Mouse (Mus musculus): ENCODE measurements at regions not wholly inside any gene's neighbourhood (a gene's known extent, or its start where the extent isn't known, plus 50 kb on each side); places are given as distances from the start of the nearest gene placed in this dataset.
A peak's percentile ranks its signal among the peaks of the same experiment; 100 is the strongest.

- no peak for DNase-seq
These were observed 82.2 kb downstream of the Il20rb start for GRCm38 (mm10) chr9:100404426-100404825.

DNA sequence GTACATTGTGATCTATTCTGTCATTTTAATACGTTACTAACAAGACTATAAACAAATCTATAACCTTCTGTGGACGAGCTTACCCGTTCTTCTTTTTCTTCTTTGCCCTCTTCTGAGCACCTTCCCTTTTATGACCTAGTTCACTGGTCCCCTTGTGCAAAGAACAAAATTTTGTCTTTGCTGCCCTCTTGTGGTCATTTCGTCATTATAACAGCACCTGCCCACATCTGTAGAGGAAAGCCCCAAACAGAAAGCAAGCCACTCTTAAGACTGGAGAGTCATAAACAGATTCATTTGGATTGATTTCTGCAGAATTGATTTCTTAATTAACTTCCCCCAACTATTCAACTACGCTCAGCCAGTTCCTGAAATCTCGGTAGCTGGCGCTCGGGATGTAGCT is 86.2 kb downstream of the Il20rb start:
- DNase-seq: peak; percentile 11

DNA sequence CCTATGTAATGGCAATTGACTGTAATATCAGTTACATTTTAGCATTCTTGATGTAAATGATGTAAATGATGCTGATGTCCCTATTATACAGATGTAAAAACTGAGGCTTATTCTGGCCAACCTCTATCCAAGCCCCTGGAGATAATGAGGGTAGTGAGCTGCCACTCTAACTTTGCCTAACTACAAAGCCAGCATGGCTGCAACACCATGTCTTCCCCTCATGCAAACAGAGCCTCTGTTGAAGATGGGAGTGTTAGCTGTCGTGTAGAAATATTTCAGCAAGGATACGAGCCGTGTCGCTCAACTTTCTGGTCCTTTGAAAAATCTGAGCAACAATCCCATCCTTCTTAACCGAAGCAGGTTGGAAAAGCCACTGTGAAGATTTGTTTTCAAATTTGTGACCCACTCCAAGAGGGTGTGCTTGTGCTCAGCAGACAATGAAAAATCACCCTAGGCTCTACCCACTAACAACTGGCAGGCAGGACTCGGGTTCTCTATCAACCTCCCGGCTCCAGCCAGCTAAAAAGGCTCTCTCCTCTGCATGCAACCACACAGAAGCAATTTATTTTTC is 90.2 kb downstream of the Il20rb start:
- DNase-seq: no peak

DNA sequence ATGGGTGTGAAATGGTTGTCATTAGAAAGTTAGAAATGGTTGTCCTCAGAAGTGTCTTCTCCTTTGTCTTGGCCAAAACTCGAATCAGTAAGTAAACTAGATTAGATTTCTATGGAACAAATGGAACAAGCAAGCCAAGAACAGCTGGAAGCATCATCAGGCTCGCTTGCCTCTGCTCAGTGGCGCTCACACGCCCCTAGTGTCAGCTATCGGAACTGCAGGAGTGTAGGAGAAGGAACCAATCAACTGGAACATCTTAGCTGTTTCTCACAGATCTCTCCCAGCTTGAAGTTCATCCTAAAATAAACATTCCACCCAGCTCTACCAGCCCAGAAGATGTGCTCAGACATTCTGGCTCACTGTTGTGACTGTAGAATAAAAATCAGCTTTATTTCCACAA is 90.9 kb downstream of the Il20rb start:
- peak; percentile 86 for DNase-seq

- DNase-seq: no peak
These were observed 92.0 kb downstream of the Il20rb start for GRCm38 (mm10) chr9:100394632-100395031.

- DNase-seq: no peak
These were observed 92.4 kb downstream of the Il20rb start for GRCm38 (mm10) chr9:100394166-100394565.

DNA sequence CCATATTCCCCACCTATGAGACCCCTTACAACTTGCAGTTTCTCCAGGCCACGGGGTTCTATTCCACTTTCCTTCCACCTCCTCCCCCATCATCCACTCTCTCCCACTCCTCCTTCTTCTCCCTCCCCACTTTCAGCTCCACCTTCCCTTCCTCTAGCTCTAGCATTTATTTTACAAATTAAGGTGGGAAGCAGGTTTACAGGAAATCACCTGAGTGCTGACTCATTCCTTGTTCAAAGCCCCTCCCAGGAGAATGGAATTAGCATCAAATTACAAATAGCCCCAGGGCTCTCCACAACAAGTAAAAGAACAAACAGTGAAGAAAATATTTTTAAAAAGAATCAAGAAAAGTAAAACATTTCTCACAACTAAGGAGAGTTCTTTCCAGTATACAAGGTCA is 94.3 kb downstream of the Il20rb start:
- no peak for DNase-seq

DNA sequence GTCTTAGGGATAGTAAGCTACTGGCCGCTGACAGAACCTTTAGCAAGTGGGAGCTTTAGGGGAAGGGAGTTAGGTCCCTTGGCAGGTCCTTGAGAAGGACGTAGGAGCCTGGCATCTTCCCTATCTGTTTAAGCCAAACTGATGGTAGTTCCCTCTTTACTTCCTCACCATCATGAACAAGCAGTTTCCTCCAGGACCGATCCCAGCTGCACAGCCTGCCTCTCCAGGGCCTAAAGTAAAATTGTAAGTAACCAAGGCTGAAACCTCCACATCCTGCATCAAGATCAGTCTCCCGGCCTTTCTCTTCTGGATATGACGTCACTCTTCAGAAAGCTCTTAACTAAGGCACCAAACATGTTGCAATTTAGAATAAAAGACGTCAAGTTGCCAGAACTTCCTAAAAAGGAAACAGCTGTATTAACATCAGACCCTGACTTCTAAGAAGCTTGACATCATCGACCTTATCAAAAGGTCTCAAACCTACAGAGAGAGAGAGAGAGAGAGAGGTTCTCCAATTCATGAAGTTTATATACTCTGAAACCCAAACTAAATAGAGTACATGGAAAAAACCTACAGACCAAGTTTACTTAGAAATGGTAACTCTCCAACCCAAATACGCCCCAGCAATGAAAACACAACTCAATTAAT is 94.9 kb downstream of the Il20rb start:
- no peak for DNase-seq

GRCm38 (mm10) chr9:100388393-100388792 is 98.2 kb downstream of the Il20rb start:
- no peak for DNase-seq

GRCm38 (mm10) chr9:100387171-100387685 is 99.4 kb downstream of the Il20rb start:
- no peak for DNase-seq

GRCm38 (mm10) chr9:100382492-100382891 is 104.1 kb downstream of the Il20rb start:
- peak; percentile 66 for DNase-seq

DNA sequence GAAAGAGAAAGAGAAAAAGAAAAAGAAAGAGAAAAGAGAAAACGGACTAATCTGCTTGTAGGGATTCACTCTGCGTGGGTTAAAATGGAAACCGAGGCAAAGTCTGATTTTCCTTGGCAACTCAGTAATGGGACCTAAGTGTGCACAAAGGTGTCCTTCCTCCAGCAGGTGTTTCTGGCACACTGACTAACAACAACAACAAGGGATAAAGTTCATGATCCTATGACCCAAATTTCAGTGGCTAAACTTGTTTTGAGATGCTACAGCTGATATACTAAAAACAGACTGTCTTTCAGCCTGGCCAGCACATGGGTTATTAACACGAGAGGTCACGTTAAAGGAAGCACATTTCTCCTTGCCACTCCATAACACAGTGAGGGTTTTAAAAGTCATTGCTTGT is 116.7 kb downstream of the Il20rb start:
- DNase-seq: no peak

GRCm38 (mm10) chr9:100366816-100367215 is 119.8 kb downstream of the Il20rb start:
- DNase-seq: no peak

DNA sequence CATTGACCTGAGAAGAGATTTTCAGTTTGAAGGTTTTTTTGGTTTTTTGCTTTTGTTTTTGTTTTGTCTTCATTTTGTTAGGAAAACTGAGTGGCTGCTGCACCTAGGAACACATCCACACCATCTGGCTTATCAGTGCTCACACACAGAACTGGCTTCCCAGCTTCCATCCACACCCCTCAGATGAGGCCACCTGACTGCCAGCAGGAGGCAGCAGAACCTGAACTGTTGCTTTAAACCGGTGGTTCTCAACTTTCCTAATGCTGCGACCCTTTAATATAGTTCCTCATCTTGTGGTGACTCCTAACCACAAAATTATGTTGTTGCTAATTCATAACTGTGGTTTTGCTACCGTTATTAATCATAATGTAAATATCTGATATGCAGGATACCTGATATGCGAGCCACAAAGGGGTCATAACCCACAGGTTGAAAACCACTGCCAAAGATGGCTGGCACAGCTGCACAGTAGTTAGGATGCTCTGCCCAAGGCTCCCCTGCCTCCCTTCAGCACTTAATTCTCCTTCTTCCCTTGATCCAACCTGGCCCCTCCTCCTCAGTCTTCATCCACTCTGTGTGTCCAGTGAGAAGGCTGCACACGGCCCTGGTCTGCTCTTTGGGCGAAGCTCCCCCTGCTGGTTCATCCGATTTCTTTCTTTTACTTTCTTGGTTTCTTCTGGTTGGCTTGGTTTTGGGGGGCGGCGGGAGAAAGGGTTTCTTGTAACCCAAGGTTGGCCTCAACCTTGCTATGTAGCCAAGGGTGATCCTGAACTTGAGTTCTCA is 126.5 kb downstream of the Il20rb start:
- DNase-seq: no peak

- DNase-seq: no peak
These were observed 129.0 kb downstream of the Il20rb start for GRCm38 (mm10) chr9:100357553-100357952.

DNA sequence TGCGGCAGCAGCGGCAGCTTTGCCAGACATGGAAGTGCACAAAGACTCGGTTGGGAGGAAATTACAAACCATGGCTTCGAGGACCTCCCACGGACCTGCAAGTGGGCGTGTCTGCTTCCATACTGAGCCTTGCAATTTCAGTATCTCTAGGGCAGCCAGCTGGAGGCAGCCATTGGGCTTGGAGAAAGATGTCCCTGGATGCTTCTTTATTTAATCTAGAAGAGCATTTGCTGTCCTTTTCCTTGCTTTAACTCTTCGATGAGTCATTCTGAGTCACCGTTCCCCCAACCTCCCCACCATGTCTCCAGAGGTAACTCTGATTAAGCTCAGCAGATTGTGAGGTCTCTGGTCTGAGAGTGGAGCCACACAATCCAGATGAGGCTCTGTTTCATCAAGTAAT is 145.8 kb downstream of the Il20rb start:
- no peak for DNase-seq

- no peak for DNase-seq
These were observed 178.8 kb downstream of the Il20rb start for GRCm38 (mm10) chr9:100307765-100308164.

- DNase-seq: no peak
These were observed 179.2 kb downstream of the Il20rb start for GRCm38 (mm10) chr9:100307364-100307763.

DNA sequence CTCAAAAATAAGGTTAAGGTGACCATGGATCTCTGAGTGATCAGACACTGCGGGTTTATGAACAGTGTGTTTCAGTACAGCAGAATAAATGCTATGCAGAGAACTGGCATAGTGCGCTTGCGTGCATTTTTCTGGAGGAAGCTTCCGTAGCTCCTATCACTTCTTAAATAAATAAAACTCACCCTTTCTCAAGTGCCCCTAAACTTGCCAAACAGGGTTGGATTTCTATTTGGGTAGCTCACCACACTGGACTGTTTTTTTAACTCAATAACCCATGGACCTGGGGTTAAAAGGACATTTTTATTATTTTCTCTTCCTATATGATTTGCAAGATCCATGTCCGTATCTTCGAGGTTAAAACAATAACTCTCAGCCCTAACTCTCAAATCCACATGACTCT is 182.8 kb downstream of the Il20rb start:
- DNase-seq: no peak

GRCm38 (mm10) chr9:100301613-100302012 is 185.0 kb downstream of the Il20rb start:
- peak; percentile 60 for DNase-seq

DNA sequence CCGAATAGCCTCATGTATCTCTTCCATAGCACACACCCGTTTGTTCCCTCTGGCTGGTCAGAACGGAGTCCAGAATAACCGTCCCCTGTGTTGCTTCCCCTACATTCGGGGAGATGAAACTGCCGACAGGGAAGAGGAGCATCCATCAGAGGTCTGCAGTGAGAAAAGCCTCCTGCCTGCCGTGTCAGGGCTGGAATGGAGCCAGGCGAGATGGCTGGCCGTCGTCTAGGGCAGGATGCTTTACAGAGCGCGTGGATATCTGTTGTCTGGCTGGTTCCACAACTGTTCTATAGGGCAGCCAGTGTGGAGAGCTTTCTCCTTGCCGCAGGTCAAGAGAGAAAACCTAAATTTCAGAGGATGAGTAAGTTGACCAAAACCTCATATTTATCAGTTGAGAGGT is 209.2 kb downstream of the Il20rb start:
- DNase-seq: no peak

DNA sequence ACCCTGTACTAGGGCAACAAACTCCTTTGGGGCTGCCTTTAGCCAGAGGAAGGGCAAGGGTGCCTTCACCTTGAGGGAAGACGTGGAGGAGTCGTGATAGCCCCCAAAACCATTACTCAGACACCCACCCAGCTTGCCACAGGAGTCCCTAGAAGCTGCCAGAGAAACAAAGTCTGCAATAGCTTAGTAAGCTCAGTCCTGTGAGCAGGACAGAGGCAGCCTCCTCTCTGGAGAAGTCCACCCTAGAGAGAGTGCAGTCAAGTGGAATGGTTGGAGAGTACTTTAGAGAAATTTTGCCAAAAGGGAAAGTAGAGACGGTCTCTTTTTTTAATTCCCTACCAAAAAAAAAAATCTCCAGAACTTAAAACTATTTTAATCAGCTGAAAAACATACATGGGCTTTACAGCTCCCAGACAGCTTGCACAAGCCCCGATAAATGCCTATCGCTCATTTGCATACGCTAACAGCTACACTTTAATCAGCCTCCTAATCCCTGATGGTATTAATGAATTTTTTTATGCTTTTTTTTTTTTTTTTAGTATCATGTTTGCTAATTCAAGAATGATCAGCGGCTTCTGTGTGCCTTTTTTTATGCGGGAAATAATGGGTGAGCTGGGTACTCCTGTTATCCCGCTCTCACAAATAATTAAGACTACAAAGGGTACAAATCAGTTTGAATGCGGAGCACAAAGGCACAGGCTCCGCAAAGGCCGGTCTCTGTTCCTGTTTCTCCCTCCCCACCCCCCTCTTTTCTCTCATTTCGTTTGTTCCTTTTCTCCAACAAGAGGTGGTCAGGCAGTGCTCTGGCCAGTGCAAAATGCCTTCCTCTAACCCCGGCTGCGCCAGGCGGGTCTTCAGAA is 219.8 kb downstream of the Il20rb start:
- no peak for DNase-seq

DNA sequence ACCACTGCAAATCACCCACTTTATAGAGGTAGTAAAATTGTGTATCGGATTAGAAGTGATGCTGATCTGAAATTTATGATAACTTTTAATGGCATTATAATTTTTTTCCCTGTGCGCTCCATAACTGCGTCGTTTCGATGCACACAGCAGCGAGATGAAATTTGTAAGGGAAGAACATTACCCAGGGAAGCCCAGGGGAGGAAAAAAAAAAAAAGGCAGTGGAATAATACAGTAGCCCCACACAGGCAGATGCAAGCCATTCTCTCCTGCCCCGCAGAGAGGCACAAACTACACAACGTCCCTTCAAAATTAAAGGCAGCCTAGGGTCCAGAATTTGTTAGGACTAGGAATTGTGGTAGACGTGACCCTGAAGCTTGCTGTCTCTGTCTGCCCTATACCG is 234.2 kb downstream of the Il20rb start:
- DNase-seq: no peak

Data from right cerebral cortex, postnatal 14 days (tissue).